Mouse (Mus musculus): ENCODE results near the gene Rbm44.

DNA sequence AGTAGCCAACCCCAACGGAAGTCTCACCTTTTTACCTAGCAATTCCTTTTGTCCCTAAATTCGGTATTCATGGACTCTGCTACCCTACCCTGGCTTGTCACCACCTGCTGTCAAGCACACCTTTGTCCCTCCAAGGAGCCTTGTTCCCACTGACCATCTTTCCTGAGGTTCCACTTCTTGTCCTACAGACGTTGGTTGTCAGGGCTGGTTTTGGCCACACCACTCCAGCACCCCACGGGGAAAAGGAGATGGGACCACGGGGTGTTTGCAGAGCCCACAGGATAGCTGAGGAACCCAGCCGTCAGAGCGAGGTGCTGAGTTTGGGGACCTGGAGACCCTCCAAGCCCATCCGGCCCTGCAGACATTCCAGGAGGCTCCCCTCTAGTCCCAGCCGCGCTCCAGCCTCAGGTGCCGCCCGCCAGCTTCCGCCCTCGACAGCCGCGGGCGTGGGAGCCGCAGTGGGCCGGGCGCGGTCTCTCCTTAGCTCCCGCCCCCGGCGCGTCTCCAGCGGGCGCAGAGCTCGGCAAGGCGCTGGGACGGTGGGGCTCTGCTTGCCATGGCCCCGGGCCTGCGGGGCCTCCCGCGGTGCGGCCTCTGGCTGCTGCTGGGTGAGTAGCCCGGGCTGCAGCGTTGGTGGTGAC, 34.8 kb downstream of the Rbm44 start, which contains the start of gene Ramp1:
- TF ChIP-seq GATA1 (IDR thresholded peaks at IDR 0.05; ENCODE audit: borderline replicate concordance, low read length) = no peak
- TF ChIP-seq FLI1 (IDR thresholded peaks at IDR 0.05; ENCODE audit: low read length) = no peak

All from megakaryocyte, embryonic 14.5 days (primary cell).